Mouse (Mus musculus) embryo, embryonic 11 days (tissue): ENCODE measurements at regions not wholly inside any gene's neighbourhood (a gene's known extent, or its start where the extent isn't known, plus 50 kb on each side); places are given as distances from the start of the nearest gene placed in this dataset.
A peak's percentile ranks its signal among the peaks of the same experiment; 100 is the strongest.
"Not testable (repeated sequence)": the region's sequence is repeated elsewhere in the genome, so short reads cannot be mapped to it uniquely, and the experiment has no call there.

Experiments used
- DNase-seq: peaks from one replicate; pipeline ENCODE4 v3.0.0-alpha.2; 2015

GRCm38 (mm10) chr1:47285639-47286038, 393.0 kb upstream of the Slc39a10 start:
- no peak for DNase-seq

GRCm38 (mm10) chr1:47278321-47279020, 385.8 kb upstream of the Slc39a10 start:
- no peak for DNase-seq

- peak; percentile 70 for DNase-seq
Measured at GRCm38 (mm10) chr1:47277839-47278238, 385.2 kb upstream of the Slc39a10 start.

GRCm38 (mm10) chr1:47272131-47272530, 379.5 kb upstream of the Slc39a10 start:
- no peak for DNase-seq

GRCm38 (mm10) chr1:47263611-47264010, 371.0 kb upstream of the Slc39a10 start:
- no peak for DNase-seq

GRCm38 (mm10) chr1:47261505-47262130, 369.0 kb upstream of the Slc39a10 start:
- DNase-seq = no peak

- DNase-seq = not testable (repeated sequence)
Measured at GRCm38 (mm10) chr1:47250706-47251105, 358.1 kb upstream of the Slc39a10 start.

GRCm38 (mm10) chr1:47217088-47217487, 324.4 kb upstream of the Slc39a10 start:
- DNase-seq = no peak

- DNase-seq = no peak
Measured at GRCm38 (mm10) chr1:47216419-47217002, 323.9 kb upstream of the Slc39a10 start.

GRCm38 (mm10) chr1:47213476-47213875, 320.8 kb upstream of the Slc39a10 start:
- no peak for DNase-seq

- DNase-seq = no peak
Measured at GRCm38 (mm10) chr1:47193001-47193400, 300.3 kb upstream of the Slc39a10 start.

- DNase-seq = no peak
Measured at GRCm38 (mm10) chr1:47164417-47164816, 271.8 kb upstream of the Slc39a10 start.

GRCm38 (mm10) chr1:47163808-47164410, 271.3 kb upstream of the Slc39a10 start:
- DNase-seq = peak; percentile 33

- not testable (repeated sequence) for DNase-seq
Measured at GRCm38 (mm10) chr1:47130031-47130430, 237.4 kb upstream of the Slc39a10 start.

- DNase-seq = no peak
Measured at GRCm38 (mm10) chr1:47119636-47120035, 227.0 kb upstream of the Slc39a10 start.

- DNase-seq = not testable (repeated sequence)
Measured at GRCm38 (mm10) chr1:47116681-47117080, 224.0 kb upstream of the Slc39a10 start.

GRCm38 (mm10) chr1:47112494-47112893, 219.8 kb upstream of the Slc39a10 start:
- DNase-seq = no peak

GRCm38 (mm10) chr1:47104055-47104454, 211.4 kb upstream of the Slc39a10 start:
- DNase-seq = no peak

GRCm38 (mm10) chr1:47103321-47103988, 210.8 kb upstream of the Slc39a10 start:
- no peak for DNase-seq

- no peak for DNase-seq
Measured at GRCm38 (mm10) chr1:47097084-47097996, 204.7 kb upstream of the Slc39a10 start.

GRCm38 (mm10) chr1:47094498-47094897, 201.8 kb upstream of the Slc39a10 start:
- DNase-seq = no peak
